Mouse (Mus musculus) left cerebral cortex, adult 11 months (tissue): ENCODE measurements around the gene Ntmt1.

Experiments used
- DNase-seq: peaks from one replicate; pipeline ENCODE4 v3.0.0; 2022; ENCODE audit warnings: low spot score

Ntmt1 gene

DNA sequence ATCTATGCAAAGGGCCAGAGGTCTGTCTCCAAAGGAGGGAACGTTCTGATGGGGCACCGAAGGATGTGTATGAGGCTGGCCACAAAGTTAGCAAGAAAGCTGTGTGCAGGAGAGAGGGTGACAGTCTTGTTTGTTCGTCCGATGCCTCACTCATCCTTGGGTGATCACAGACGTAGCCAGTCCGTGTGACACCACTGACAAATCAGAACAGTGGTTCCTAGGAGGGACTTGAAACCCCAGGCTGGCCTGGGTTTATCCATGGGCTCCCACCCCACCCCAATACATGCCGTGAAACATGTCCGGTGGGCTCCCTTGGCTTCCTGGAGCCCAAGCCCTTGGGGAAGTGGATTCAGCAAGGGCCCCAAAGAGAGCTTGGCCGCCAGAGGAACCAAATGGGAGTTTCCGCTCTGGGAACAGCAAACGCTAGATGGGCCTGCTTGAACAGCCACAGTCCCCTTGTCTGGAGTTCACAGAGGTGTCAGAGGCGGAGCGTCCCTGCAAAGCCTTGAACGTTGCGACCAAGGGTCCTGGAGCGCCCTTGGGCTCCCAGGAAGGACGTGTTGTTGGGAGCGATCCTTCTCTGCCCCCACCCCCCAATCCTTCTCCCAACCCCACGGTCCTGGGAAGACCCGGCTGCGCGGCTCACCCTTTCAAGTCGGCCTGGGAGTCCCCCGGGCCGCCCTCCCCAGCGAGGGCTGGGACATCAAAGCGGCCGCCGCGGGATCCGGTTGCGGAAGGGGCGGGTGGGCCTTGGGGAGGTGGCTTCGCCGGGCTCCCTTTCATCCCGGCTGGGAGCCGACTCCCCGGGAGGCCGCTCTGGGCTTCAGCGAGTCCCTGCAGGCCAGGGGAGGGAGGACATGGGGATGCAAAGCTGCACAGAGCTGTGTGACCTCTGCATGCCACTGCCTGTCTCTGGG lies 23.3 kb upstream of the Ntmt1 start:
- DNase-seq = no peak

GRCm38 (mm10) chr2:30787466-30787865 lies 20.2 kb upstream of the Ntmt1 start:
- DNase-seq = no peak

DNA sequence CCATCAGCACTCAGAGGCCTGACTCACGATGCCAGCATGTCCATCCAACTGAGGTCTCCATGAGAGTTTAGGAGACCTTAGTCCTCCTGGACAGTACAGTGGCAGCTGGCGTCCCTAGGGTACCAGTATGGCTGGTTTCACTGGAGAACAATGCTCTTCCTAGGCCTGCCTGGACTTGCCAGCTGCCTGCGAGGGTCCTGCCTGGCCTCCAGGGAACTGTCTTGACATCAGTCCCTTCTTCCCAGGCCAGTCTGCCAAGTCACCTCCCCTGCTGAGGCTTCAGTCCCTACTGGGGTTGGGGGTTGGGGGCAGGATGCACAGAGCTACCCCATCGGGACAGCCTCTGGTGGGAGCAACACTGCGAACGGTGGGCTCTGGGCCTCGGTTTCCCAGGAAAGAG lies 15.6 kb upstream of the Ntmt1 start:
- DNase-seq = no peak

DNA sequence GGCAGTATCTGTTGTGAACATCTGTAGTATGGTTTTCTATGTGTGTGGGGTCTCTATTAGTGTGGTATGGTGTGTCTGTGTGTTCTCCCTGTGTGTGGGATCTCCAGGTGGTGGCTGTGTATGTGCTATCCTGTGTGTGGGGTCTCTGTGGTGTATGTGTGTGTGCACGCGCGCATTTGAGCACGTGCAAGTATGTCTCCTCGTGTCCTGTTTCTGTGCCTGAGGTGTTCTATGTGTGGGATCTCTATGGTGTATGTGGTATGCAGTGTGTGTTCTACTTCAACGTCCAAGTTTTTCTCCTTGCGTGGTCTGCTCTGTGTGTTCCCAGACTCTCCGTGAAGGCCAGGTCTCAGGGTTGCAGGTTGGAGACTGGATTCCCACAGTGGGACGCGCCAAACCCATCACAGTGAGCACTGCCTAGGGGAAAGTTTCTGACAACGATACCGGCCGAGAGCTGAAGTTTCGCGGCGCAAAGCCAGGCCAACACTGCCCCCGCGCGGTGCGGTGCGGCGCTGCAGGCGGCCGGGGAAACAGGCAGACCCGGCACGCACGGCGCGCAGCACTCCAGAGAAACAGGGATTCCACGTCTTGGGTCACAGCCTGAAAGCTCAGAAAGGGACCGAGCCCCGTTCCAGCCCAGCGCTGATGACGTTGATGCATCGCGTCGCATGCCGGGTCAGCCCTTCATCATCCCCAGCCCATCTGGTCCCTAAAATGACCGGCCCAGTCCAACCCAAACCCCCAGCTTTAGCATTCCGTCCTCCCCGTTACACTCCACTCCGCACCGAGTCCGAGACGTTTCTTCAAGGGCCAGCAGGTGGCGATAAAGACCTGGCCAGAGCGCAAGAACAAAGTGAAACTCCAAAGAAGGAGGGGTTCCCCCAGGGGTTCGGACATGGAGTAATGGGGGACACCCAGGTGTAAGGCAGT lies 13.2 kb upstream of the Ntmt1 start:
- DNase-seq = peak; percentile 91

- DNase-seq = no peak
Measured at GRCm38 (mm10) chr2:30795271-30795888, 12.2 kb upstream of the Ntmt1 start.

DNA sequence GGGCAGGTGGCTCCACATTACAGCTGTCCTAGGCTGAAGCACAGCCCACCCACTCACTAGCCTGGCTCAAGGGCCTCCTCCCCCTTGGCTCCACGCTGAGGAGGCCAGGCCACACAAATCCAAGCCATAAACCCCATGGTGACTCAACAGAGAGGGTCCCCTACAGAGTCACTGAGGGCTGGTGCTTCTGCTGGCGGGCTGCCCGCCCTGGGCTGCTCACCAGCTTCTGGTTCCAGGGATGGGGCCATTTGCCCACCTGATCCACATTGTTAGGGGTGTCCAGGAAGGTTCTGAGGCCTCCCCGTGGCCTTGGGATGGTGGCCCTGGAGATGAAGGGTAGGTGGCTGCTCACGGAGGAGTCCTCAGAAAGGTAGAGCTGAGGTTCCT lies 11.7 kb upstream of the Ntmt1 start:
- DNase-seq = no peak

DNA sequence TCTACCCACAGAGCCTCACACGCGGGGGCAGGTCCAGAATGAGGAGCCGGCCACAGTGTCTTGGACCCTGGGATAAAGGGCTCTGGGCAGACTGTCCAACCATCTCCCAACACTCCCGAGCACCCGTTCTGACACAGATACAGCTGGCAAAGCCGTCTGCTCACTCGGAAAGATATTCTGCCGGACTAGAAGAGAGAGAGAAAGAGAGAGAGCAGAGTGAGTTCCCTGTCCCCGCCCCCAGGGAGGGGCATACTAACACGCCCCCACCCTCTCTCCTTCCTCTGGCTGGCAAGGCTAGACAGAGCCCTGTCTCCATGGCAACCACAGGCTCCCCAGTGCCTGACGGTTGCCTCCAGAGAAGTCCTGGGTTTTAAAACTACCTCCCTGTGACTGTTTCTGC lies 11.2 kb upstream of the Ntmt1 start:
- DNase-seq = peak; percentile 93

- DNase-seq = no peak
Measured at GRCm38 (mm10) chr2:30799456-30799855, 8.2 kb upstream of the Ntmt1 start.

DNA sequence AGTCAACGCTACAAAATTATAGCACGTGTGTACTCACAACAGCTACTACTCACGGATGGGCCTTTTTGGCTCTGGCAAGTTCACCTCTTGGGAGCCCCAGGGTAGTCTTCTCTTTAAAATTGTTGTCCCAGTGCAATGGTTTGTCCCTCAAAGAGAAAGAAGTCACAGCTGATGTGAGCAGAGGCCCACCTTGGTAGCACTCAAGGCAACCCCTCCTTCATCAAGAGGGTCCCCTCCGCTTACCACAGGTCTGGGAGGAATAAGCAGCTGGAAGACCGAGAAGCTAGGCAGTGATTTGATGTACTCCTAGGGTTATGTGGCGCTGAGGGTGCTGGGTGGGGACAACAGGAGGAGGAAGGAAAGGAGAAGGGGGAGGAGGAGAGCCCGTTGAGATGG lies 7.0 kb upstream of the Ntmt1 start:
- no peak for DNase-seq

- no peak for DNase-seq
Measured at GRCm38 (mm10) chr2:30801067-30801852, 6.4 kb upstream of the Ntmt1 start.

- no peak for DNase-seq
Measured at GRCm38 (mm10) chr2:30803604-30804003, 4.0 kb upstream of the Ntmt1 start, which contains the start of gene 1700001O22Rik. Gene 1700001O22Rik (minus strand): TSS chr2:30803661.

DNA sequence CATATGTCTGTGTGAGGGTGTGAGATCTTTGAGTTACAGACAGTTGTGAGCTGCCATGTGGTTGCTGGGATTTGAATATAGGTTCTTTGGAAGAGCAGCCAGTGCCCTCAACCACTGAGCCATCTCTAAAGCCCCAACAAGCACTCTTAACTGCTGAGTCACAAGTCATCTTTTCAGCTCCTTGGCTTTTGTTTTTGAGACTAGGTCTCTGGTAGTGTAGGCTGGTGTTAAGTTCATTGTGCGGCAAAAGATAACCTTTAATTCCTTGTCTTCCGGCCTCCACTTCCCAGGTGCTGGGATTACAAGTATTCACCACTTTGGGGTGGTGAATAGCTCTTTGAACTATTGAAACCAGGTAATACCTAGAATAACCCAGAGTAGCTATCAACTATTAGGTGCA lies 1.6 kb upstream of the Ntmt1 start:
- DNase-seq = no peak

DNA sequence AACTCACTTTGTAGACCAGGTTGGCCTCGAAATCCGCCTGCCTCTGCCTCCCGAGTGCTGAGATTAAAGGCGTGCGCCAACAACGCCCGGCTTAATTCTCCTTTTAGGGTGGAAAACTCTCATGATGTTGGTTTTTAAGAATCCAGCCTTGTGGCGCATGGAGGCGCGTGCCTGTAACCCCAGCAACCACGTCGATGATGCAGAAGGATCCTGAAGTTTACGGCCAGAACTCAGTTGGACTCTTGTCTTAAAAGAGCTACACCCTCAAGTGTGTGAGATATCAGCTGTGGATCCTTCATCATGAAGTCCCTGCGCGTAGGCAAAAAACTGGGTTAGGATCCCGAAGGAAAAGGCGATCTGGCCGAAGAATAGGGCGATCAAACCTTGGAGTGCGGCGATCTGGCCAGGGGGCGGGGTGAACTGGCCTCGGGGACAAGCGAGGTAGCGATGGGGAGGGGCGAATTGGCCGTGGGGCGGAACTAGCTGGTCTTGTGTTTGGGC lies 429 bp upstream of the Ntmt1 start:
- DNase-seq = no peak

DNA sequence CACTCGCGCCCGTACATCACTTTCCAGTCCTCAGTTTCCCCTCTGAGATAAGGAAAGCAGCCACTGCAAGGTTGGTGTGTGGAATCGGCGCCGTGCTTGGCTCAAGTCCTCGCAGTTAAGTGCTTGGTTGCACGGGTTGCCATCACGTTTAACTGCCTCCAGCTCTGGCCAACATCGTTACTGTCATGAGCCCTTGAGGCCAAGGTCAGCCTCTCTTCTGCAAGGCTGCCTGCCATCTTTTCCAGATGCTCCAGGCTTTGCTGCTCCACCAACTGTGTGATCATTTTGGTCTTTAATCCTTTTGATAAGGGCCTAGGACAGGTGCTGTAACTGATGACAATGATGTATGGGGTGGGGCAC lies 650 bp downstream of the Ntmt1 start:
- DNase-seq = no peak

GRCm38 (mm10) chr2:30809503-30809902 lies 1.9 kb downstream of the Ntmt1 start:
- no peak for DNase-seq

DNA sequence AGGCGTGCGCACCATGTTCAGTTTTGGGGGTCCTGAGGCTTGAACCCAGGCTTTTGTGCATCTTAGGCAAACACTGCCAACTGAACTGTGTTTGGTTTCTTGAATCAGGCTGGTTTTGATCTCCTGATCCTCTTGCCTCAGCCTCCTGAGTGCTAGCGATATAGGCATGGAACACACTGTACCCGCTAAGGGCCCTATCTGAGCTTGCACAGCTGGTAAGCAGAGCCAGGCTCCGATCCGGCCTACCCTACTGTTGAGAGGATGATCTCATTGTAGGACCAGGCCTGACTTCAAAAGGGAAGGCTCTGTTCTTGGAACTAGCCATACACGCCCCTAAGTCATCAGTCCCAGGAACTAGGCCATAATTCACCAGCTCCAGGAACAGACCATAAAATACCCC lies 2.9 kb downstream of the Ntmt1 start:
- DNase-seq = no peak

DNA sequence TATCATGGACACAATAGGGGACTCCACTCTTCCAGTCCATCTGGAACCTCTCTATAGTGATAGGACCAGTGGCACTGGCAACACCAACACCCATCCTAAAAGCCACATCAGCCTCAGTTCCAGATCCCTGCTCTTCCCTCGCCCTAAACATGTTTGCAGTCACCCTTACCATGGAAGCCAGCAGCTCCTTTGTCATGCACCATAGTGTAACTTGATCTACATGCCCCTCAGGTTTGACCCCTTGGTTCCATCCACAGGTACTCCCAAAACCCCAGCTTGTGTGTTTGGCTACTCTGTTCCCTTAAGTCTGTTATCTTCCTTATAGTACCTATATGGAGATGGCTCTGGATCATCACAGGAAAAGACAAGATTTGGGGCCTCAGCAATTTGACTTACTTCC lies 8.8 kb downstream of the Ntmt1 start:
- DNase-seq = no peak

DNA sequence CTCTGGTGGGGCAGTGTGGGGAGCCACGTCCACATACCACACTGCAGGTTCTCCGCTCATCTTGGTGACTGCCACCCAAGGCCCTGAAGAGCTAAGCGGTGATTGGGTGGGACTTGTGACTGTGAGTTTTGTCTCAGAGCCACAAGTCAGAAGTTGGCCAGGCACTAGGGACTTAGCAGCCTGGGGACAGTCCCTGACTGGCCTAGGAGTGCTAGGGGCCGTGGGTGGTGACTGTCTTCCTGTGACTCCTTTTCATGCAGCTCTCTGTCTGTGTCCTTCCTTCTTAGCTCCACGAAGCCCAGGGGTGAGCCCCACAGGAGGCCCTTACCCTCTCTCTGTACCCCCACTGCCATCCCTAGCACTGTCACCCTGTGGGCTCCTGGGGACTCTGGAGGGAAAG lies 12.2 kb downstream of the Ntmt1 start:
- no peak for DNase-seq

GRCm38 (mm10) chr2:30821073-30821472 lies 13.4 kb downstream of the Ntmt1 start:
- DNase-seq = no peak

GRCm38 (mm10) chr2:30822460-30822859 lies 14.8 kb downstream of the Ntmt1 start:
- no peak for DNase-seq

GRCm38 (mm10) chr2:30823385-30824153 lies 15.9 kb downstream of the Ntmt1 start:
- DNase-seq = no peak
